Mouse (Mus musculus) kidney, postnatal 25 days (tissue): ENCODE measurements around the gene Poln.

Source experiments
- DNase-seq, 2 experiments: peaks; one replicate each; pipeline ENCODE4 v3.0.0; 2021; ENCODE audit warnings: mixed read lengths in 2 of 2

Poln gene

GRCm38 (mm10) chr5:34186391-34186790 lies 17.1 kb upstream of the Poln start:
- peak in 1 of 2 experiments; percentile 47 for DNase-seq

GRCm38 (mm10) chr5:34185791-34186190 lies 16.5 kb upstream of the Poln start:
- DNase-seq = peak in 1 of 2 experiments; percentile 1

GRCm38 (mm10) chr5:34185051-34185580 lies 15.9 kb upstream of the Poln start:
- DNase-seq = peak in 1 of 2 experiments; percentile 1

GRCm38 (mm10) chr5:34183976-34184375 lies 14.7 kb upstream of the Poln start:
- peak in 1 of 2 experiments; percentile 1 for DNase-seq

- peak; percentile 74 to 93 for DNase-seq
Measured at GRCm38 (mm10) chr5:34183156-34183880, 14.1 kb upstream of the Poln start.

GRCm38 (mm10) chr5:34182486-34182885 lies 13.2 kb upstream of the Poln start:
- peak; percentile 83 to 86 for DNase-seq

- DNase-seq = no peak
Measured at GRCm38 (mm10) chr5:34177821-34178220, 8.6 kb upstream of the Poln start.

- no peak for DNase-seq
Measured at GRCm38 (mm10) chr5:34177091-34177490, 7.8 kb upstream of the Poln start.

GRCm38 (mm10) chr5:34176691-34177090 lies 7.4 kb upstream of the Poln start:
- no peak for DNase-seq

- DNase-seq = no peak
Measured at GRCm38 (mm10) chr5:34175403-34175694, 6.1 kb upstream of the Poln start.

- no peak for DNase-seq
Measured at GRCm38 (mm10) chr5:34174550-34175402, 5.5 kb upstream of the Poln start.

GRCm38 (mm10) chr5:34174021-34174420 lies 4.8 kb upstream of the Poln start:
- DNase-seq = no peak

- peak; percentile 39 to 65 for DNase-seq
Measured at GRCm38 (mm10) chr5:34170726-34171125, 1.5 kb upstream of the Poln start.

GRCm38 (mm10) chr5:34169954-34170353 lies 706 bp upstream of the Poln start:
- DNase-seq = no peak

- DNase-seq = no peak
Measured at GRCm38 (mm10) chr5:34167857-34168256, 1.4 kb downstream of the Poln start.

- DNase-seq = no peak
Measured at GRCm38 (mm10) chr5:34165793-34166192, 3.5 kb downstream of the Poln start.

GRCm38 (mm10) chr5:34148476-34148875 lies 20.8 kb downstream of the Poln start:
- DNase-seq = no peak

- peak in 1 of 2 experiments; percentile 9 for DNase-seq
Measured at GRCm38 (mm10) chr5:34147554-34147953, 21.7 kb downstream of the Poln start.

GRCm38 (mm10) chr5:34139751-34140150 lies 29.5 kb downstream of the Poln start:
- DNase-seq = peak; percentile 50 to 56

GRCm38 (mm10) chr5:34132731-34133130 lies 36.5 kb downstream of the Poln start:
- DNase-seq = no peak

- DNase-seq = no peak
Measured at GRCm38 (mm10) chr5:34124131-34124530, 45.1 kb downstream of the Poln start.

GRCm38 (mm10) chr5:34119121-34119856 lies 50.0 kb downstream of the Poln start:
- no peak for DNase-seq

GRCm38 (mm10) chr5:34105681-34106080 lies 63.6 kb downstream of the Poln start:
- no peak for DNase-seq
